Mouse (Mus musculus): ENCODE measurements around the gene Tet3.

The Tet3 gene

GRCm38 (mm10) chr6:83459034-83459644 lies at the start of gene Tet3:
Tet3 (minus strand) TSS chr6:83459084.
- no peak for DNase-seq (ENCODE audit: low spot score)

- no peak for DNase-seq (ENCODE audit: low spot score)
Measured at GRCm38 (mm10) chr6:83507168-83507546, 48.3 kb upstream of the Tet3 start.

GRCm38 (mm10) chr6:83506258-83507167 lies 47.6 kb upstream of the Tet3 start, which contains the start of gene Dguok:
Dguok (minus strand) TSS chr6:83506969.
- DNase-seq (ENCODE audit: low spot score): peak; percentile 67

- DNase-seq (ENCODE audit: low spot score): no peak
Measured at GRCm38 (mm10) chr6:83505554-83505953, 46.7 kb upstream of the Tet3 start.

- DNase-seq (ENCODE audit: low spot score): no peak
Measured at GRCm38 (mm10) chr6:83503361-83503760, 44.5 kb upstream of the Tet3 start.

- no peak for DNase-seq (ENCODE audit: low spot score)
Measured at GRCm38 (mm10) chr6:83502656-83503055, 43.8 kb upstream of the Tet3 start.

- no peak for DNase-seq (ENCODE audit: low spot score)
Measured at GRCm38 (mm10) chr6:83501524-83502310, 42.8 kb upstream of the Tet3 start.

- DNase-seq (ENCODE audit: low spot score): no peak
Measured at GRCm38 (mm10) chr6:83500462-83500861, 41.6 kb upstream of the Tet3 start.

DNA sequence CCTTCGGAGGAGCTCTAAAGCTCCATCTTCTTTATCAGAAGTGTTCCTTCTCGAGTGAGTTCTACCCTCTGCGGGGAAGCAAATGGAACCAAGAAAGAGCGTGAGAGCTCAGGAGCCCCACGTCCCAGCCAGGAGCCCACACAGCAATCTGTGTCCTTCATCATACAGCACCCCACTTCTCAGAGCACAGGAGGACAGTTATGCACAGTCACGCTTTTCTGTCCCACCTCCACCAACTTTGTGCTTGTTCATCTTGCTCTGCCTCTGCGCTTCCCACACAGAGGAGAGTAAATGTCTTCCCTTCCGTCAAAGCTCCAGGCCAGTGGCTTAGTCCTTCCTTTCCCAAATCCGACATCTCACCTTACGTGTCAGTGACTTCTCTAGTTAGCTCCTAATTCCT lies 40.2 kb upstream of the Tet3 start:
- no peak for DNase-seq (ENCODE audit: low spot score)

DNA sequence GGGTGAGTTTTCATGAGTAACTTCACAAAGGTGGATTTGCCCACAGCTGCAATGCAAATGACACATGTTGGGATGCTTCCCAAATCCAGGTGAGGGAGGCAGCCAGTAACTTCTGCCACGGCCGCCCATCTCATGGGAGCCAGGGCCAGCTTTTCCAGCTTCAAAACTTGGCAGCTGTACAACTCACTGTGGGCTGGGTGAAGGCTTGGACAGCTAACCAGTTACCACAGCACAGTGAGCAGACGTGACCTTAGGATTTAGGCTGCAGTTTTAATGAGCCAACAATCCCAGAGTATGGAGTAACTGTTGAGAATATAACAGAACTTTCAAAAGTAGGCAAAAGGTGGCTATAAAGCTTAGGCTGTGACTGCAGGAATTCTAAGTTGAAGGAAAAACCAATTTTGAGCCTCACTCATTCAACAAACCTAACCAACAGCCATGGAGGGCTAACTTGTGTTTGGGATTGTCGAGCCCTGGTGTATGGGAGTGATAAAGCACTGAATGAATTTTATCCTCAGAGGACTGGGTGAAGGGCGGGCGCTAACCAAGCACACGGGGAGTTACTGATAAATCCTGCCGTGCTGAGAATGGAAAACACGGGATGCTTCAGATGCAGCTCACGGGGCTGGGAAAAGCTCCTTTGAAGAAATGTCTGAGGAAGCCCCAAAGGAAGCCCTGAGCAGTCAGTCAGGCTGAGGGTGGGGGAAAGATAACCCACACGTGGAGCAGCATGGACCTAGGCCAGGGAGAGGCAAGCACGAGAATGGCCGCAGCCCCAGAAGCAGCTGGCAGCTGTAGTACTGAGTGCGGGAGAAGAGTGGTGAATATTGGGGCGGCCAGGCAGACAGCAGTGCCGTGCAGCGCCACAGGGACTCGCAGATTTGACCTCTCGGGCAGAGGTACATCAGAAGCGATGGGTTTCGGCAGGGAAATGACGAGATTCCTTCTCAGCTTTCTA lies 38.1 kb upstream of the Tet3 start:
- DNase-seq (ENCODE audit: low spot score): no peak

DNA sequence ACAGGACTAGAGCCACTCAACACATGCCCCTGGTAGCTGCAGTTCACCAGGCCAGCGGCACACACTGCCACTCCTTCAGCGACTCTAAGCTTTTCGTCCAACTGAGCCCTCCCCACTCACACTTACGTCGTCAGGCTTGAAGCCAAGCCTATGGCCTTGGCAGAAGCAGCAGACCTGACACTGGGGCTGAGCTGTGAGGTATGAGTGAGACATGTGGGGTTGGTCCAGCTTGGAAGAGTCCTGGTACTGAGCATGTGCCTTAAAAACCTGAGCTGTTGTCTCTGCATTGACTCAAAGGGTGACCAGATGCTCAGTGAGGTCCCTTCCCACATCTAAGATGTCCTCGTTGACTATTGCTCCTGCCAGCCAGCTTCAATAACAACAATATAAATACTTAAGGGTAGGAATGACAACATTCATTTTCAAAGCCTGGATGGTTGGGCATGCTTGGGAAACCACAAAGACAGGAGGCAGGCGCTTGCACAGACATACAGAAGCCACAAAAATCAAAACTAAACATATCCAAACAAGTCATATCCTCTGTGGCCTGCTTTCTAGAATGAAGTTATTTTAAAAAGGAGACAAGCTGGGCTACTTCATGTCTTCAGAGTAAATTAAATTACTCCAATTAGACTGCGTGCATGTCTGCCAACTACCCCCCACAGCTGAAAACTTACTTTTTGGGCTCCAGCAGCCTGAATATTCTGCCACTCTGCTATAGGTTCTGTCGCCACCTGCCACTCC lies 37.3 kb upstream of the Tet3 start:
- DNase-seq (ENCODE audit: low spot score): no peak

DNA sequence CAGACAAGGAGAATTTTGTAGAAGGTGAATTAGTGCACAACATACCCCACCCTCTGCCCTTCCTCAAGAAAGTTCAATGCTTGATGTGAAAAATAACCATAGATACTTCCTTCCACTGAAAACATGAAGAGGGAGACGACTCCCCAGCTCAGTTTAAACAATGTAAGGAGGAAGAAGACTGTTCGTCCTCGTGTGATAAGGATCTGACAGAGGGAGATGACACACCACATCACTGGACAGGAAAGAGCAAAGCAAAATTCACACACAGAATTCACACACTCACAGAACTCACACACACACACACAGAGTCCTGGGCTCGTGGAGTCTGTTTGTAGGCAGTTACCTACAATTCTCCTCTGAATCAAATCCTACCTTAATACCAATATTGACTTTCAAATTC lies 31.7 kb upstream of the Tet3 start:
- DNase-seq (ENCODE audit: low spot score): no peak

DNA sequence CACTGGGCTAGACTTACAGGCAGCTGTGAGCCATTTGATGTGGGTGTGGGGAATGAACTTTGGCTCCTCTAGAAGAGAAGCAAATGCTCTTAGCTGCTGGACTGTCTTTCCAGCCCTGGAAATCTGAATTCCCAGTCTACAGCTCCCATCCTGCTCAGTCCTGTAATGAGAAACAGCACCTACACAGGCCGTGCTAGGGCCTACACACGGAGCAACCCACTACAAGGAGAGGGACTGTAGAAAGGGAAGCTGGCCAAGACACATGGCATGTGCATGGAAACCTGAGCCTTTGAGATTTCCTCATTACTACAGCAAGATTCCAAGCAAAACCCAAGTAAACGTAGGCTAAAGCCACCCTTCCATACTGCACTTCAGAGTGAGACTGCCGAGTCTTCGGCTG lies 29.3 kb upstream of the Tet3 start:
- DNase-seq (ENCODE audit: low spot score): no peak

GRCm38 (mm10) chr6:83487298-83487697 lies 28.4 kb upstream of the Tet3 start:
- no peak for DNase-seq (ENCODE audit: low spot score)

DNA sequence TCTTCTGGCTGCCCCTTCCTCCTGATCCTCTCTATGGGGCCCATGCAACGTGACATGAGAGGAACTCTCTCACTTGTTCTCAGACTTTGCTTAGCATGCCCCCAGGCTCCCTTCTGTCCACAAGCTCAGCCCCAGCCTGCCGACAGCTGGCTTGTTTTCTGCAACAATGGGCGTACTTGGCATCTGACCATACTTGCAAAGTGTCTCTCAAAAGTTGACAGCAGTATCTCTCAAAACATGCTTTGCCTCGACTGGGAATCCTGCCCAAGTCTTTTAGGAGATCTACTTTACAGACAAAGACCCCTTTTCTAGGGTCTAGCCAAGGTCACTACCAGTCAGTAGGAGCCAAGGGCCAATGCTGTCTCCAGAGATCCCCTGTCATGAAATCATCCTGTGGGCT lies 27.0 kb upstream of the Tet3 start:
- DNase-seq (ENCODE audit: low spot score): no peak

DNA sequence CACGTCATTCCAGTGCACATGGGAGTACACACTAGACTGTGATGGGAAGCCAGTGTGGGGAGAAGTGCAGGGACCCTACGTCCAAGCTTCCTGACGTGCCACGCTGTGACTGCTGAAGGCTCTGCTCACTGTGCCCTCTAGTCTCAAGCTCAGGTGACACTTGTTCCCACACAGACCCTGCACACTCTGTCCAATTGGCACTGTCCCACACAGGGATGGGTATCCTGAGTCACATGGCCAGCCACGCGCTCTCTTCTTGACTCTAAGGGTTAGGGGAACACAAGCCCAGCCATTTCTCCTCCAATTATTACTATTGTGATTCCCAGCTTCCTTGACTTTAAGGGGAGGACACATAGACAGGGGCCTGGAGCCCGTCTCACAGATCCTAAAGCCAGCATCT lies 24.9 kb upstream of the Tet3 start:
- no peak for DNase-seq (ENCODE audit: low spot score)

DNA sequence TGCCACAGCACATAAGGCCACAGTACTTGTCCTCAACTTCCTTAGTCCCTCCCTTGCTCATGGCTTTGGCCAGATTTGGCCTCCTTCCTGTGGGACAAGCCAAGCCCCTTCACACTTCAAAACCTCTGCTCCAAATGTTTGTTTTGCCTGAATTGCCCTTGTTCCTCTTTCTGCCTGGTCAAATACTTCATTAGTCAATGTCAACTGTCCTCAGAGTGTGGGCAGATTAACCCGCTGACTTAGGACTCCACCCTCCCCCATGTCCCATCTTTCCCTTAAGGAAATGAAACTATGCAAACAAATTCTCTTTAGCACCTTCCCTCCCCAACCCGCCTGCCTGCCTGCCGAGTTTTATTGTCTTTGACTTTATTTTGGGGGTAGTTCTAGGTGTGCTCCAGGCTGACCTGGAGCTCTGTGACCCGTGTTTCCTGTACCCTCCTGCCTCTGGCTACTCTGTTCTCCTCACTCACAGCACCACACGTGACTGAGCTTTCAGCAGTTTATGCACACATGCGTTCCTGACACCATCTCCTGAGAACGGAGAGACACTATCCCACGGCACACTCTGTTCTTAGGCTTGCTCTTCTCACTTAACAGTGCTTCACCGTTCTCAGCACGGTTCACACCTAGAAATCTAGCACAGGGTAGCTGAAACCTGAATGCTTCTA lies 23.7 kb upstream of the Tet3 start:
- no peak for DNase-seq (ENCODE audit: low spot score)

DNA sequence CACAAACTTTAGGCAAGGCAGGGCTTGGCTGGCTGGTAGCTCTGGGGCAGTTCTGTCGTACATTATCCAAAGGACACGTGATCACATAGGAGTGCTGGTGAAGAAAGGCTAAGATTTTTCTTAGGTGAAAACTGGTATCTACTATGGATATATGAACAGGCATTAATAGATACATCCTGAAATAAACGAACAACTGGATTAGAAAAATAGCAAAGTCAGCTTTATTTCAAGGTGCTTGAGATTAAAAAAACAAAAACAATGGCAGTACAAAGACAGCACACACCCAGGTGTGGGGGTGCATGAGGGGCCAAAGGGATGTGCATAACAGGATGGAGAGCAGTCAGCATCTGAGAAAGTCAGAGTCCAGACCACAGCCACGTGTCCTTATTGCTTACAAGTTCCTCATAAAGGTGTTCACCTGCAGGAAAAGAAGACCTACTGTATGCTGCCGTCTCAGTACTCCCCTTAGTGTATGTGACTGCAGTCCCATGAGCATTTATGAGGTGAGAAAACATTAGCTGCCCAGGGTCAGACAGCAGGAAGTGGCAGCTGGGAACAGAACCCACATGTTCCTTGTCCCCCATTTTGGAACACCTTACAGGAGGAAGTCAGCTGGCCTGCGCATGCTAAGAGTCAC lies 21.3 kb upstream of the Tet3 start:
- DNase-seq (ENCODE audit: low spot score): no peak

- DNase-seq (ENCODE audit: low spot score): no peak
Measured at GRCm38 (mm10) chr6:83479193-83479592, 20.3 kb upstream of the Tet3 start.

- DNase-seq (ENCODE audit: low spot score): no peak
Measured at GRCm38 (mm10) chr6:83478628-83479027, 19.7 kb upstream of the Tet3 start.
